Mouse (Mus musculus) cortical plate, adult 2 months (tissue): Measurements from ENCODE around the gene Cask.

ENCODE experiments used
- CTCF ChIP-seq: fragments of 200-500 bp; IDR thresholded peaks from 2 replicates; pipeline ENCODE4 v1.5.1; 2011; ENCODE audit warnings: mild to moderate bottlenecking, control low read depth, low read length; ENCODE audit not compliant: insufficient read depth; ENCODE audit errors: extremely low read depth
- POLR2A ChIP-seq: fragments of 200-500 bp; IDR thresholded peaks from 2 replicates; pipeline ENCODE4 v1.6.1; 2011; ENCODE audit warnings: mild to moderate bottlenecking, low read length, control low read depth; ENCODE audit not compliant: insufficient read depth; ENCODE audit errors: extremely low read depth

DNA sequence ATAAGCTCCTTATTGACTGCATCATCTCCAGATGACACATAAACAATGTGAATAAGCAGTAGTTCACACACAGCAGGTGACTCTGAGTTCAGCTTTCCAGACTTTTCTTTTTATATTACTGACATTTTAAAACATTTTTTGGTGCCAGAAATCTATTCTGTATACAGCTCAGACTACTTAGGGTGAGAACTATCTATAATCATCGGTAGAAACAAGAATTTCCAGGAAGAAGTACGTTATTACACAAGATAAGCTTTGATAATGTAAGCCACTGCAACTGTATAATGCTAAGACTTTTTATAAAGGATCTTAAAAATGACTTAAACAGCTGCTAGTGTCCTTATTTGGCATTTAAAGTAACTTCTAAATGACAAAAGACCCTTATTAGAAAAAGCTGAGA is 239.1 kb downstream of the Cask start:
- TF ChIP-seq CTCF (no peak), POLR2A (no peak)
